Comparison of ENCODE assay signal across 34 mouse cellular contexts in the genomic region with DNA sequence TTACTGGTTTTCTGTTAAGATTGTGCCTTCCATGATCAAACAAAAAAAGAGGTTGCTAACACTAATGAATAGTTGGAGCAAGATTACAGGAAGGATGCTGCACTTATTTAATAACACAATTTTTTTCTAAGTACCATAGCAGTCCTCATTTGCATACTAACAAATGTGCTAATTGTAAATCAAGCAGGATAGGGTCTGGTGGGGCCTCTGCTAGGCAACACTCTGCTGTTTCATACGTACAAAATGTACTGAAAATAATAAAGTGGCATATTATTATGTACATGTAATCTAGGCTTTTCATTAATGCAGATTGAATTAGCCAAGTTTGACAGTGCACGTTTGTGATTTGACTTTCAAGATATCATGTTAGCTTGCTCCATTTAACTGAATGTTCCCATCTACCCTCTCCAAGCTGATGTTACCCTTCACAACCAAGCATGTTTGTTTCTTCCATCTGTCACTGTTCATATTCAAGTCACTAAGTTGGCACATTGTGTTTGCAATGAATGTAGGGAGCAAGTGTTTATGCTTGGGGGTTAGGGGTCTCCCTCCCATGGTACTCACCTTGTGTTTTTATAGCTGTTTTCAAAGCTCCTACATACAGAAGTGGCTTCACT. TPM values are rescaled to one million over a fixed set of nuclear protein-coding genes. Genes with fewer than 3 reads are reported as not detected.
"Had no signal": no experiment of that assay in that cellular context is flagged by ENCODE, and none has a peak within 500 bp of the region (broad histone marks: within the 10 kb centered on the region; RNA-seq: fewer than 3 reads in every experiment).

No protein-coding gene starts in this region.

- H3K4me3 ChIP-seq: heart, adult 2 months; heart, embryonic 13.5 days; heart, embryonic 15.5 days; hindbrain, embryonic 13.5 days; hindbrain, embryonic 15.5 days; kidney, embryonic 15.5 days; limb, embryonic 13.5 days; limb, embryonic 15.5 days; liver, embryonic 12.5 days had no signal

- H3K4me2 ChIP-seq: heart, embryonic 11.5 days; heart, embryonic 13.5 days; heart, embryonic 15.5 days; hindbrain, embryonic 13.5 days; hindbrain, embryonic 15.5 days; kidney, embryonic 15.5 days; limb, embryonic 13.5 days; limb, embryonic 15.5 days; liver, embryonic 12.5 days had no signal

- H3K36me3 ChIP-seq: heart, embryonic 13.5 days; heart, embryonic 15.5 days; hindbrain, embryonic 13.5 days; hindbrain, embryonic 15.5 days; kidney, embryonic 15.5 days; limb, embryonic 13.5 days; limb, embryonic 15.5 days; liver, embryonic 12.5 days had no signal

- H3K9me3 ChIP-seq: heart, embryonic 13.5 days; heart, embryonic 15.5 days; hindbrain, embryonic 13.5 days; hindbrain, embryonic 15.5 days; kidney, embryonic 15.5 days; limb, embryonic 13.5 days; limb, embryonic 15.5 days; liver, embryonic 12.5 days had no signal

- H3K27ac ChIP-seq: heart, adult 2 months; heart, embryonic 13.5 days; heart, embryonic 15.5 days; hindbrain, embryonic 13.5 days; hindbrain, embryonic 15.5 days; hindbrain, postnatal 0 days; kidney, embryonic 15.5 days; kidney, postnatal 0 days; limb, embryonic 13.5 days; limb, embryonic 15.5 days; liver, embryonic 12.5 days; liver, embryonic 14.5 days had no signal

- H3K4me1 ChIP-seq: heart, embryonic 13.5 days; heart, embryonic 15.5 days; hindbrain, embryonic 13.5 days; hindbrain, embryonic 15.5 days; kidney, embryonic 15.5 days; limb, embryonic 13.5 days; limb, embryonic 15.5 days; liver, embryonic 12.5 days had no signal

- DNase-seq: gastrocnemius, postnatal 14 days; gastrocnemius, postnatal 36 days; heart, adult 11 months; heart, adult 2 months; heart, postnatal 14 days; heart, postnatal 36 days; kidney, adult 11 months; kidney, adult 2 months; kidney, adult 9 months; kidney, postnatal 14 days; kidney, postnatal 36 days; layer of hippocampus, adult 9-11 months; layer of hippocampus, postnatal 36 days; left cerebral cortex, postnatal 4 days had no signal

- H3K27me3 ChIP-seq: heart, embryonic 13.5 days; heart, embryonic 15.5 days; hindbrain, embryonic 13.5 days; hindbrain, embryonic 15.5 days; kidney, embryonic 15.5 days; limb, embryonic 13.5 days; limb, embryonic 15.5 days; liver, embryonic 12.5 days had no signal

- H3K9ac ChIP-seq: heart, embryonic 13.5 days; heart, embryonic 15.5 days; hindbrain, embryonic 13.5 days; hindbrain, embryonic 15.5 days; kidney, embryonic 15.5 days; limb, embryonic 13.5 days; limb, embryonic 15.5 days; liver, embryonic 12.5 days; liver, embryonic 14.5 days had no signal

- ATAC-seq: hindbrain, postnatal 0 days; intestine, embryonic 16.5 days; liver, embryonic 12.5 days had no signal

RNA-seq across cellular contexts. Expression of gene Olfr1324, which starts 0.5 kb away (rescaled TPM):
- polyA plus RNA-seq: gonadal fat pad, adult 2 months; heart, adult 2 months; heart, embryonic 11.5 days; heart, embryonic 13.5 days; heart, embryonic 15.5 days; heart, postnatal 0 days; hindbrain, embryonic 11.5 days; hindbrain, embryonic 13.5 days; hindbrain, embryonic 15.5 days; hindbrain, postnatal 0 days; intestine, embryonic 14.5 days; intestine, embryonic 16.5 days; kidney, adult 2 months; kidney, embryonic 15.5 days; kidney, postnatal 0 days; large intestine, adult 2 months; limb, embryonic 11.5 days; limb, embryonic 13.5 days; limb, embryonic 15.5 days; liver, adult 2 months; liver, embryonic 12.5 days; liver, embryonic 14.5 days had no signal
